Mouse (Mus musculus): ENCODE measurements around the gene Syvn1.
A peak's percentile ranks its signal among the peaks of the same experiment; 100 is the strongest.

The Syvn1 gene

DNA sequence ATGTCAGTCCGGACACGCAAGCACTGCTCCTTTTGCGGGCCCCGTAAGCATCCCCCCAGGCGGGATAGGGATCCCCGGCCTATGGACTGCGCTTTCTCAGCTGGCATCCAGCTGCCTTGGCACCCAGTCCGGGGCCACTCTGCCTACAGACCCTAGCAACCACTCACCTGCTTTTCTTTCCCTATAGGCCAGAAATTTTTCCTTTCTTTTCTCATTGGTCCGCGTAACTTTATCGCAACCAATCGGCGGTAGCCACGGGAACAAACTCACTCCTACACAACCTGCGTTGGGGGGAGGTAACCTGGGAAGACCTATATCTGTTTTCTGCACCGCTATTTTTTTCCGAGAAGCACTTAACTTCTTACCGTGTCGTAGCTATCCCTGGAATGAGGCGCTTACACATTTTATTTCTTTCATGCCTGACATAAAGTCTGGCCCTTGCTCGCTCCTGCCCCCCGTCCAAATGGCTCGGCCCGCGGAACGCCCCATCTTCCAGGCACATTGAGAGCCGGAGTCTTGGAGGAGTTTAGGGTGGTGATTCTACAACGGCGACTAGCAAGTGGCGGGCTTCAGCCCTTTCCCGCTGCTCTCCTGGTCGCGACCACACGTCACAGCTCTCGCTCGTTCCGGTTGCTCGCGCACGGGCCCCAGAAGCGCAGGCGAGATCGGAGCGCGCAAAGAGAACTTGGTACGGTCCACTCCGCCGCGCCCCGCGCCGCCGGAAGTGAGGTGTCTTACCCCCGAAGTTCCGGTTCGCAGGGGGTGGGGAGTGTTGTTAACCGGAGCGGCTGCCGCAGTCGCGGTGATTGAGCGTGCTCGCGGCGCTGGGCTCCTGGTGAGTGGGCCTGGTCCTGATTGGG, at the start of gene Syvn1:
Syvn1 (plus strand) TSS at position 283 of the 860 bp plus-strand sequence.
- DNase-seq (ENCODE audit: low spot score in 2 of 2) = peak; percentile 81 to 87

DNA sequence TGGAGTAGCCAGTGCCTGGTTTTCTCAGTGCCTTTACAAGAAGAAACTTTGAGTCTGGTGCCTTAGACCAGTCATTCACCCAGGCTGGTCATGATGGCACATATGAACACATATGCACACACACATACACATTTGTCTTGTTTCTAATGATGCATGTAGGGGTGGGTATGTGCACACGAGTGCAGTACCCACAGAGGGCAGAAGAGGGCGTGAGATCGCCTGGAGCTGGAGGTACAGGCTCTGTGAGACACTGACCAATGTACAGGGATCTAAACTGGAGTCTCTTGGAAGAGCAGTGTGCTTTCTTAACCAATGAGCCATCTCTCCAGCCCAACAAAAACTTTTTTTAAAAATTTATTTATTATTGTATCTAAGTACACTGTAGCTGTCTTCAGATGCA, 48.2 kb upstream of the Syvn1 start:
- DNase-seq (ENCODE audit: low spot score in 2 of 2) = no peak

DNA sequence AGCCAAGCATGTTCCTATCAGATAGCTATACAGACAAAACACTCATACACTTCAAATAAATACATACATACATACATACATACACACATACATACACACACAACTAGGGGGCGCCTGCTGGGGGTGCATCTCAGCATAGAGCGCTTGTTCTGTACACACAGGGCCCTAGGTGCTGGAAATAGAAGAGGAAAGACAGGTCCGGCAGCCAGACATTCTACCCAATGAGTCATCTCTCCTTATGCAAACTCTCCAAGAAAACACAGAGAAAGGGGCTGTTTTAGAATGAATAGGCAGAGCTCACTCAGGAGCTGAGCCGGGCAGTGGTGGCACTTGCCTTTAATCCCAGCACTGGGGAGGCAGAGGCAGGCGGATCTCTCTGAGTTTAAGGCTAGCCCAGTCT, 46.4 kb upstream of the Syvn1 start:
- no peak for DNase-seq (ENCODE audit: low spot score in 2 of 2)

DNA sequence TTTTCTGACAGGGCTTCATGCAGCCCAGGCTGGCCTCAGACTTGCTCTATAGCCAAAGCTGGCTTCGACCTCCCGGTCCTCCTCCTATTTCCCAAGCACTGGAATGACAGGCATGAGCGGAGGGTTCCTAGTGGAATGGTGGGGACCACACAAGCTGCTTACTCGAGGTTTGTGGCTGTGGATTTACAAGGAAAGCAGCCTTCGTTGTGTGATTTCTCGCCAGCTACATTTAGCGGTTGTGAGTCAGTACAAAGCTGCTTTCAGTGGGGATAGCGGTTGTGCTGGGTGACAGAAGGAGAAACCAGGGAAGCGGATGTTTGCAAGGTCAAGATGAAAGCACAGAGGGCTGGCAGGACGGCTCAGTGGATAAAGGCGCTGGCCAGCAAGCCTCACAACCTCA, 40.8 kb upstream of the Syvn1 start:
- no peak for DNase-seq (ENCODE audit: low spot score in 2 of 2)

DNA sequence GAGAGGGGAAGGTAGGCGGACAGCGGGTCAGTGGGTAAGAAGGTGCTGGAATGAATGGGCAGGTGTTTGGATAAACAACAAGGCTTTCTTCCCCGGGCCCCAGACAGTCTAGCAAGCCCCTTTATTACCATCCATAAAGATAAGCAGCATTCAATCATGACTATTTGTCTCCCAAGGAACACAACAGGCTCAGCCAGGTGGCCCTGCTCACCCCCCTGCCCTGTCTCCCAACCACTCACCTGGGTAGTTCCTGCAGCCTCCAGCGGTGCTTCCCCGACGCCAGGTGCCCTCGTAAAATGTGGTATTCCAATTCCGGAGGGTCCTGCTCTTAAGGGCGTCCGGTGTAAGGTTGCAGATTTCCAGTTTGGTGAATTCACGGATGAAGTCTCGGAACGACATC, 39.4 kb upstream of the Syvn1 start:
- DNase-seq (ENCODE audit: low spot score in 2 of 2) = no peak

DNA sequence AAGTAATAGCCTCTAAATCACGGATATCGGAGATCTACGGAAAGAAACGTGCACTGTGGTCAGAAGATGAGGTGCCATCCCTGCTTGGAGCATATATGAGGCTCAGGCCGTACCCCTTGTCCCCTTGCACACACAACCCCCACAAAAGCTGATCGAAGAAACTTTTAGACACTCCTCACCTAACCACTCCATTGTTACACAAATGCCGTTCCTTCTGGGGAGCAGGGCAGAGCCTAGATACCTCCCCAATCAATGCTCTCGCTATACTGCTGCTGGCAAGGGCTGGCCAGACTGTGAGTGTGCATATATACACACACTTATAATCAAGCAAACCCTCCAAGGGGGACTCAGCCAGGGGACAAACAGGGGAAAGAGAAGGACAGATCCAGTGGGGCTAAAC, 37.2 kb upstream of the Syvn1 start:
- DNase-seq (ENCODE audit: low spot score in 2 of 2) = no peak

DNA sequence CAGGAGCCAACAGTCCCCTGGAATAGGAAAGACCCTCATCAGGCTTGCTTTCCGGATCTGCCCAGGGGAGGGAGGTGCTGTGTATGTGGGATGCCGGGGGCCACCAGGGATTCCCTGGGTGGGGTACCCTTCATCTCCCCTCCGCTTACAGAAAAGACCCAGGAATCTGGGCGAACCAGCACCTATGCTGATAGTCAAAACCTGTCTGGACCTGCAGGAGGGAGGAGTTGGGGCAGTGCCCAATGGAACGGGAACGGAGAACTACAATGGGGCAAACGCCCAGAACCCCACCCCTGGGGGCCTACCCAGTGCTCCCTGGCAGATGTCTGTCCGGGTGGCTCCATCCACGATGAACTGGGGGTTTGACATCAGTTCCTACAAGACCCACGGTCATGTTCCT, 32.7 kb upstream of the Syvn1 start:
- no peak for DNase-seq (ENCODE audit: low spot score in 2 of 2)

DNA sequence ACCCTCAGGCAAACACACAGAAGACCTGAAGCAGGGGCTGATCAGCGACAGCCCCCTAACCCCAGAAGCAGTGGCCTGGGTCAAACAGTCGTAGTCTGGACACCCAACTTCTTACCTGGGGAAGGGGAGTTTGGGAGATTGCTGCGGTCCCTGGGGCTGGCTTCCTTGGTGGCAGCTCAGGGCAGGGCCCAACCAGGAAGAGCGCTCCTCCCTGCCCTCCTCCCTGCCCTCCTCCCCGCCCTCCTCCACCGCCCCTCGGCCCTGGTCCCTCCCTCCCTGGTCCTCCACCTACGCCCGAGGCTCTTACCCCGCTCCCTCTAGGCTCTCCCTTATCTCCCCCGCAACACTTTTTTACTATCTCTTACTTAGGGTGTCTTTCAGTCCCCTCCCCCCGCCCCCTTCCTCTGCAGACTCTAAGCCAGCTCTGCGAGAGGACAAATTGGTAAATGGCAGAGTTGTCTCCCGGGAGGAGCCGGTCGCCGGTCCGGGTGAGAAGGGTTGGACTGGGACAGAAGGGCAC, 31.3 kb upstream of the Syvn1 start:
- no peak for DNase-seq (ENCODE audit: low spot score in 2 of 2)

DNA sequence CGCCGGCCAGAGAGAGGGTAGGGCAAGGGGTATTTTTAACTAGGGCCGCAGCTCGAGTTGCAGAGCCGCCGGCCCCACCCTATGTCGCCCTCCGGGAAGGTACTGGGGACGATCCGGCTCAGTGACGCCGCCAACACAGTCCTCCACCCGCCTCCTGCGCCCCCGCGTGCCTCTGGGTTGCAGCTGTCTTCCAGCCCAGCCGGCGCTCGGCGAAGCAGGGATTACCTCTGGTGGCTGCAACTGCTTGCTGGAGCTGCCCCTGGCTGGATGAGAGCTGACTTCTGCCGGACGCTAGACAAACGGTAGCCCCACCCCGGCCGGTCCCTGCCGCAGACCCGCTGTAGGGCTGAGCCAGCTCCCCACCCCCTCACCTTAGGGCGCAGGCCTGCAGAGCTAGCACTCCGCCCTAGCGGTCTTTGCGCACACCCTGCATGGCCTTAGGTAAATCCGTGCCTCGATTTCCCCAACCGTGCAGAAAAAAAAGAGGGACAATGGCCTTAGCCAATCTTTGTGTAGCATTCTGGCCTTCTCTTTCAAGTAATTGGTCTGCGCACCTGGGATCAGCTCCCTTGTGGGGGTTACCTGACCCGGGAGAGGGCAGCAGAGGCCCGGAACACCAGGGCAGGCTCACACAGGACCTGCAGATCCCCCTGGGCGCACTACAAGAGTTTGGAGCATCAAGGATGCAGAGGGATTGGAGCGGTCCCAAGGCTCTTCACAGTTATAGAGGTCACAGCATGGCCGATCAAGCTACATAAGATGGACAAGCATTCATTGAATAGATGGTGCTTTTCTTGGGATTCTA, 30.7 kb upstream of the Syvn1 start, which contains the start of gene Capn1:
Capn1 (minus strand) TSS at position 387 of the 805 bp plus-strand sequence.
- peak in 1 of 2 experiments; percentile 63 for DNase-seq (ENCODE audit: low spot score in 2 of 2)

DNA sequence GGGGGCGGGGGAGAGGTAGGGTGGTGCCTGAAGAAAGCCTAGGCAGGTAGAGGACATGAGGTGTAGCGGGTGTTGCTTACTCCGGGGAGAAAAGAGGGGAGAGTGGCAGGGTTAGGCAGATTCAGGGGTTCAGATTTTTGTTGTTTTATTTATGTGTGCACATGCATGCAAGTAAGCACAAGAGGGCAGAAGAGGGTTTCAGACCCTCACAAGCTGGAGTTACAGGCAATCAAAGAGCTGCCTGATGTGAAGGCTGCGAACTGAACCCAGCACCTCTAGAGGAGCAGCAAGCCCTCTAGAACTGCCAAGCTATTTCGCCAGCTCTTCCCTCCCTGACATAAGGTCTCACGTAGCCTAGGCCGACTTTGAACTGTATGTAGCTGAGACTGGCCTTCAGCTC, 29.8 kb upstream of the Syvn1 start:
- no peak for DNase-seq (ENCODE audit: low spot score in 2 of 2)

DNA sequence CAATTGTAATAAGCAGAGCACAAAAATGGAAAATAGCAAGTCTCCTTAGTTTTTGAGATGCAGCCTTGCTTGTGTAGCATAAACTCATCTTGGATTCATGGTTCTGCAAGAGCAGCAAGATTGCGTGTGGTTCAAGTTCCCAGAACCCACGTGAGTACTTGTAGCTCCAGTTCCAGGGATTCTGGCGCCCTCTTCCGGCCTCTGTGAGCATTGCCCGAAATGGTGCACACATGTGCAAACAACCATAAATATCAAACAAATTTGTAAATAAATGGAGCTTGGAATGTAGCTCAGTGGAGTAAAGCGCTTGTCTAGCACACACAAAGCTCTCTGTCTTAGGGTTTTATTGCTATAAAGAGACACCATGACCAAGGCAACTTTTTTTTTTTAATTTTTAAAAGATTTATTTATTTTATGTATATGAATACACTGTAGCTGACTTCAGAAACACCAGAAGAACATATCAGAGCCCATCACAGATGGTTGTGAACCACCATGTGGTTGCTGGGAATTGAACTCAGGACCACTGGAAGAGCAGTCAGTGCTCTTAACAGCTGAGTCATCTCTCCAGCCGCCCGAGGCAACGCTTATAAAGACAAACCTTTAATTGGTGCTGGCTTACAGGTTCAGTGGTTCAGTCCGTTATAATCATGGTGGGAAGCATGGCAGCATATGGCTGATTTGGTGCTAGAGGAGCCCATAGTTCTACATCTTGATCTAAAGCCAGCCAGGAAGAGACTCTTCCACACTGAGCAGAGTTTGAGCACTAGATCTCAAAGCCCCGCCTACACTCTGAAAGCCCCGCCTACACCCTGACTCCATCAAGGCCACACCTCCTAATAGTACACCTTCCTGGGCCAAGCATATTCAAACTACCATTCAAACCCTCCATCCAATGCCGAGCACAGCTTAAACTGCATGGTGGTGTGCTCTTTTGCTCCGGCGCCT, 28.0 kb upstream of the Syvn1 start:
- peak; percentile 77 to 89 for DNase-seq (ENCODE audit: low spot score in 2 of 2)

DNA sequence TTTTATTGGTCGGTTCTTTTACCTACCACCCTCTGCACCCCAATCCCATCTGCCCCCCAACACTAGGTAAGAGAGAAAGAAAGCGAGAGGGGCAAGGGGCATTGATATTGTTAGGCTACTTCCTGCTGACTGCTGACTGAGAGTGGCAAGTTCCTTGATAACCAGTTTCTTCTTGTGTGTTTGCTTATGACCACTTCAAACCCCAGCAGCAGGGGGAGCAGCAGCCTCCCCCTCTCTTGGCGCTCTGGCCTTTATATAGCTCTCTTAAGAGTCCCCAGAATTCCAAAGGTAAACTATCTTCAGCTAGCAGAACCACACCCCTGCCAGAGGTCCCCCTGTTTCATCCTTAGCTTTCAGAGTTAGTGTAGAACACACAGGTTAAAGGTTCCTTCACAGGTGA, 26.1 kb upstream of the Syvn1 start:
- DNase-seq (ENCODE audit: low spot score in 2 of 2) = no peak

DNA sequence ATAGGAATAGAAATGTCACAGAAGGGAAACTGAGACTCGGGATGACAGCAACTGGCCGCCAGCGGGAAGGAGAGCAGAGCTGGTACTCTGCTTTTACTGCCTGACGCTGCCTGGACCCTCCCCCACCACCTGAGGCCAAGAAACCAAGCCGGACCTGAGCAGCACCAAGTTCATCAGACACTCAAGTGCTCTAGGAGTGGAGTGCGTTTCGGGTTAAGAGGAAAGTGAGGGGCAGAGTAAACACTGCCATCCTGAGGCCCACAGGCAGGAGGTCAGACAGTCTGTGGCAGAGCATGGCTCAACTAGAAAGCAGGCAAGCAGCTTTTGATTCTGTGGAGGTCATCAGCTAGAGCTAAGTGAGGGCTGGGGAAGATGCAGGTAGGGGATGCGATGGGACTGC, 23.3 kb upstream of the Syvn1 start:
- no peak for DNase-seq (ENCODE audit: low spot score in 2 of 2)

DNA sequence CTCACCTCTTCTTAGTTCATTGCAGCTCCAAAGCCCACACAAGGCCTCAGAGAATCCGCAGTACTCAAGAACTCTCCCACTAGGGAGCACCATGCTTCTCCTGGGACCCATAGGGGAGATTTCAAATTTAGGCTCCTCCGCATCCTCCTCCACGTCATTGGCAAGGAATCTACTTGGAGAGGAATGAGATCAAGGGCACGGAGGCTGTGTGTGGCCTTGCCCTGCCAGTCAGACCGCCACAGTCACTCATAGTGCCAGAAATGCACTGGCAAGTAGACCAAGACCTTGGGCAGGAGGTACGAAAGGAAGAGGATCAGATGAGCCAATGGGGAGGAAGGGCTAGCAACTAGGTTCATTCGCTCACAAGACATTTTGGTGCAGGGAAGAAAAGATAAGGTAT, 22.4 kb upstream of the Syvn1 start:
- DNase-seq (ENCODE audit: low spot score in 2 of 2) = no peak

DNA sequence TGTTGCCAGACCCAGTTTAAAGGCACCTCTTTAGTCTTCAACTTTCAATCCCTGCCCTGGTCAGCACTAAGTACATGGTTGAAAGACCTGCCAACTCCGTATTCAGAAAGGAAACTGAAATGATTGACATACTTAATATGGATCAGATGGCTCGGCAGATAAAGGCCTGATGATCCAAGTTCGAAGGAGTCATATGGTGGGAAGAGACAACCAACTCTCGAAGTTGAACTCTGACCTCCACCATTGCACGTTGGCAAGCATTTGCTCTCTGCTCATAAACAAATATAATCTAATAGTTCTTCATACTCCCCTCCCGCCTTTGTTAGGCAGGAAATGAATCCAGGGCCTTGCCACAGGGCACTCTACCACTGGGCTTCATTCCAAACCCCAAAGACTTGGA, 17.4 kb upstream of the Syvn1 start:
- no peak for DNase-seq (ENCODE audit: low spot score in 2 of 2)

DNA sequence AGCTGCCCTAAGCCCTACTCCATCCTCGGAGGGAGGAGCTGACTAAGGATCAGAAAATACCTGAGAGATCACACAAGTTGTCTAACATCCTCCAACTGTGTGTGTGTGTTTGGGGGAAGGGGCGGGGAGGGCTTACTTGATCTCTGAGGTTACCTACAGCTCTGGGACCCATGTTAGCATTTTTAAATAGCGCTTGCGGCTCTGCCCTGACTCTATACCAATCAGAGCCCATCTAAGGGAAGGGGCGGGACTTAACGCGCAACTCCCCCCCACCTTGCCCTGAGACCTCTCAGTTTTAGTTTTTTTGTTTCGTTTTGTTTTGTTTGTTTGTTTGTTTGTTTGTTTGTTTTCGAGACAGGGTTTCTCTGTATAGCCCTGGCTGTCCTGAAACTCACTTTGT, 16.9 kb upstream of the Syvn1 start:
- DNase-seq (ENCODE audit: low spot score in 2 of 2) = no peak

DNA sequence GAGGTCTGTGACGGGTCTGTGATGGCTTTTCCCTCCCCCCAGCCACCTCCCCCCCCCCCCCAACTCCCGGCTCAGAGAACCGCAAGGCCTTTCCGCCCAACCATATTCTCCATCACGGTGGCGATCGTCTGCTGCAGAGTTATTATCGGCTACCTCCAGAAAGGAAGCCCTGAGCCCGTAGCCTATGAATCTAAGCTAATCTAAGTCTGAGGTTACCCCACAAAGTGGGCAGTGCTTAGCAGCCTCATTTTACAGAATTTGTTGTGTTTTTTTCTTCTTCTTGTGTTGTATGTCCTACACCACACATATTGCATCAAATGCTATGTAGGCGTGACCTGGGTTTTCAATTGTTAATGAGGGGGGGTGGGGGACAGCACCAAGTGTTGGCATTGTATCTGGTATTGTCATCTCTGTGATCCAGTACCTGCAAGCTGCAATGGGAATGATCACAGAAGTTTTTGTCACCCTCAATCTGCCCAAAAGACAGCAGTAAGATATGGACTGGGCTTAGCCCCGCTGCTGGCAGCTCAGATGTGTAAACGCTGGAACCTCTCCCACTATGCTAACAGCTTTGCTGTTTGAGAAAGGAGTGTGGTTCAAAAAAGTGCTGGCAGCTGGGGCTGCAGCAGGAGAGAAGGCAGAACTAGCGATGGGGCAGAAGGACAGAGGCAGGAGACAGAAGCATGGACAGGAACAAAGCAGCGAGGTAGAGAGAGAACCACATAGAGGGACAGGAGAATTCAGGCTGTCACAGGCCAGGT, 15.7 kb upstream of the Syvn1 start:
- no peak for DNase-seq (ENCODE audit: low spot score in 2 of 2)

DNA sequence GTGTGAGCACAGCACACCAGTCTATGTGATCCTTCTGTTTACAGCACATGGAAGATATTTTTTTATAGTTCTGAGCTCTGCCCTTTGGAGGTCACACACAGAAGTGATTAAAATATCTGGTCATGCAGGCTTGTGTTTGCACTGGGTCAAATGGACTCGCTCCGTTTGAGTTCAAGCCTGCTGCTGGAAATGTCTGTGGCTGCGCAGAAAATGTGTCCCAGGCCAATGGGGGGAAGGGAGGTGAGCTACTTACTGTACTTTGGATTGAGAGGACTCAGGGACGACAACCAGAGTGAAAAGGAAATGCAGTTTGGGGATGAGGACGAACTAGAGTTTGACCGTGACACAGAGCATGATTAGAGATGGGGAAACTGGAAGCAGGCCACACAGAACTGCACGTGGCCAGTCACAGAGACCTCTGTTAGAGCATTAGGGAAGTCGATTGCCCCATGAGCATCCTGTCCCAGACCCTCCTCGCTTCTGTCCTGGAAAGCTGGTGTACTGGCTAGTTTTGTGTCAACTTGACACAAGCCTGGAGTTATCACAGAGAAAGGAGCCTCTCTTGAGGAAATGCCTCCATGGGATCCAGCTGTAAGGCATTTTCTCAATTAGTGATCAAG, 10.3 kb upstream of the Syvn1 start:
- no peak for DNase-seq (ENCODE audit: low spot score in 2 of 2)

DNA sequence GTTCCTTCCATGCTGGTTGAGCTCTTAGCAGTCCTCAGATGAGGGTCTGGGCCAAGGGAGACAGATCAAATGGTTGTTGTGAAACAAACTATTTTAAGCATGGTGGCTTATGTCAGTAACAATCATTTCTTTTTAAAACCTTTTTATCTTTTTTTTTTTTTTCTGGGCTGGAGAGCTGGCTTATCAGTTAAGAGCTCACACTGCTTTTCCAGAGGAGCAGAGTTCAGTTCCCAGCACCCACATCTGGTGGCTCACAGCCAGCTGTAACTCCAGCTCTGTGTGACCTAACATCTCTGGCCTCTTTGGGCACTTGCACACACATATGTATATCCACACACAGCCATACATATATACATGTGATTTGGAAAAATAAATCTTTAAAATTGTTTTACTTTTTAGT, 8.7 kb upstream of the Syvn1 start:
- no peak for DNase-seq (ENCODE audit: low spot score in 2 of 2)

DNA sequence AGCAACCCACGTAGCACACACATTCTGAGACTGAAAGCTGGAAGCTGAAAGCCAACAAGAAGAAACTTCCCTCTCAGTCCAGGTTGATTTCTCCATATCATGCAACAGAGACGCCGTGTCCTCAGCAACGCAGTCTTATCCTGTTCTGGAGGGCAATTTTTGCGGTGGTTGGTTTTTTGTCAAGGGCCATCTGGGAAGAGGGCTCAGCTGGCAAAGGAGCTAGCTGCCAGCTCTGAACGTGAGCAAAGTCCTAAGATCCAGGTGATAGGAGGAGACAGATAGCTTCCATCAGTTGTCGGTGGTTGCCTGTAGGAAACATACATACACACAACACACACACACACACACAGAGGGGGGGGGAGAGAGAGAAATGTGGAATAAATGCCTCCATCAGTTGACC, 8.1 kb upstream of the Syvn1 start:
- DNase-seq (ENCODE audit: low spot score in 2 of 2) = no peak

All from cerebellum, postnatal 4 days (tissue).